Mouse (Mus musculus): ENCODE results near the gene Acbd4.

The Acbd4 gene

DNA sequence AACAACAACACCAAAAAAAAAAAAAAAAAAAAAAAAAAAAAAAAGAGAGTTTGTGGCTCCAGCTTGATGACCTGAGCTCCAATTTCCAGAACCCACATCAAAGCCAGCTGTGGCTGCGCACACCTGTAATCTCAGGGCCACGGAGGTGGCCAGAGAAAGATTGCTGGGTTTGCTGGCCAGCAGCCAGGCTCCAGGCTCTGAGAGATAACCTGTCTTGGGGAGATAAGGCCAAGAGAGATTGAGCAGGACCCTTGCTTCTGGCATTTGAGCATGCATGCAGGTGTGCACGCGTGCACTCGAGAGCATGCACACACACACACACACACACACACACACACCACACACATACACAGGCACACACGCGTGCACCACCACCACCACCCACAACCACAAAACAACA, 8.2 kb upstream of the Acbd4 start:
- no peak for DNase-seq (ENCODE audit: extremely low spot score)

DNA sequence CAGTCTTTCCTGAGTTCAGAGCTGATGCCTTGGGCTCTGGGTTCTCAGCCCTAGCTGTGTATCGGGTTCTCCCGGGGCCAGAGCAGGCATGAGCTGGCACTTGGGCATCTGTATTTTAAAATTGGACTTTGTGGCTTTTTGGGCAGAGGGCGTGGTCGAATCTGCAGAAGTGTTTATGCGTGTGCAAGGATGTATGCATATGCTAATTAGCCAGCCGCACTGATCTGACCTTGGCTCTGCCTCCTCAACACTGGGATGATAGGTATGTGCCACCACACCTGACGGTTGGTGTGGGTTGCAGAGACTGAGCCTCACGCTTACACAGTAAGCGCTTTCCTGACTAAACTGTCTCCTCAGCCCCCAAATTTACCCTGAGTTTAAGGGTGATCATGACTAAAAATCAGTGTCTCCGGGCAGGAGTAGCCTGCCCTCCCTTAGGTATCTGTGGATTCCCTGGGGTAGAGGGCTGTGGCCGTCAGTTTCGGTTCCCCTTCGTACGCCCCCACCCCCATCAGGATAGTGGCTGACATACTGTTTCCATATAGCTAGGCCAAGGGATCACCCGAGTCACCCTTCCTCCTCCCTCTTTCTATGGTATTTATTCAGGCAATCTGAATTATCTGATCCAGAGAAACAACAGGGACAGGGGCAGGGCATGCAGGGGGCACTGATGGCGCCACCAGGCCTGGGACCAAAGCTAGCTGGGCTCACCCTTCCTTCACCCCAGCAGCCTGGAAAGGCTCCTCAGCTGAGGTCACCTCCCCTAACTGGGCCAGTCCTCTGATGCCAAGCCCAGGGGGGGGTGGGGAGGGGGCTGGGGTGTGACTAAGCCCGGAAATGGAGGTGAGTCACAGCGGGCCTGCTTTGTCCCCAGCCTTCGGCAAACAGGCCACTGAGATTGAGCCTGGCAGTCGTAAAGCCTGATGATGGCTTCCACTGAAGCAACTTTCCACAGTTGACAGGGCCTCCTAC, 7.3 kb upstream of the Acbd4 start:
- DNase-seq (ENCODE audit: extremely low spot score): no peak

DNA sequence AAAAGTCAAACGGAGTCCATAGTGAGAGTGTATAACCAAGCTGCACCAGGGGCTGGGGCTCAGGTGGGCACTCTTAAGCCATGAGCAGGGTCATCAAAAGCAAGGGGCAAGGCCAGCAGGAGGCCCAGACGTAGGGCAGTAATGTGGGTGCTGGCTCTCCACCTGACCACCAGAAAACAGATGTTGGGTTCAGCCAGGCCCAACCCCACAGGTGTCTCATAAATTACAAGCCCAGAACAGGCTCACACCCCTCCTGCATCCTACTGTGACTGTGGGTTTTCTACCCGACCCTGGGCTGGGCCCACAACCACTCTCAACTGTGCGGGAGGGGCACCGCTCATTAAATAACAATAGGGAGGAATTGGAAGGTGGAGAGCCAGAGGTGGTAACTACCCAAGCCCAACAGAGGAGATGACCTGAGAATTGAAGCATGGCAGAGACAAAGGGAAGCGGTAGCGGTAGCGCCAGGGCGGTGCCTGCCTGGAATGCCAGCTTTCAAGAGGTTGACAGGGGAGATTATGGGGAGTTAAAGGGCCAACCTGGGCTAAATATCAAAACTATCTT, 6.3 kb upstream of the Acbd4 start:
- DNase-seq (ENCODE audit: extremely low spot score): no peak

DNA sequence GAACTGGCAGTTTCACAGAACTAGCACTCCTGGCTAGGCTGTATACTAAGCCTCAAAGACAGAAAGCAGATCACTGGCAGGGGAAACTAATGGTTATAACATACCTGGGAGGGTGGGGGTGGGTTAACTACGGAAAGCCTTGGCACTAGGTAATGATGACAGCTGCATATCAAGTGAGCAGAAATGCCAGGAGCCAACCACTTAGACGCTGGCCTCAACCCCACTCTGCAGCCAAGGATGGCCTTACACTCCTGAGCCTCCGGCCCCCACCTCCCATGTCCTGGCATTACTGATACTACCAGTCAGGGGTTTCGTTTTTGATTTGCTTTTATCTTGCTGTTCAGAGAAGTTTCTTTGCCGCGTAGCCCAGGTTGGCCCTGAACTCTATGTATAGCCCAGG, 5.7 kb upstream of the Acbd4 start:
- DNase-seq (ENCODE audit: extremely low spot score): no peak

DNA sequence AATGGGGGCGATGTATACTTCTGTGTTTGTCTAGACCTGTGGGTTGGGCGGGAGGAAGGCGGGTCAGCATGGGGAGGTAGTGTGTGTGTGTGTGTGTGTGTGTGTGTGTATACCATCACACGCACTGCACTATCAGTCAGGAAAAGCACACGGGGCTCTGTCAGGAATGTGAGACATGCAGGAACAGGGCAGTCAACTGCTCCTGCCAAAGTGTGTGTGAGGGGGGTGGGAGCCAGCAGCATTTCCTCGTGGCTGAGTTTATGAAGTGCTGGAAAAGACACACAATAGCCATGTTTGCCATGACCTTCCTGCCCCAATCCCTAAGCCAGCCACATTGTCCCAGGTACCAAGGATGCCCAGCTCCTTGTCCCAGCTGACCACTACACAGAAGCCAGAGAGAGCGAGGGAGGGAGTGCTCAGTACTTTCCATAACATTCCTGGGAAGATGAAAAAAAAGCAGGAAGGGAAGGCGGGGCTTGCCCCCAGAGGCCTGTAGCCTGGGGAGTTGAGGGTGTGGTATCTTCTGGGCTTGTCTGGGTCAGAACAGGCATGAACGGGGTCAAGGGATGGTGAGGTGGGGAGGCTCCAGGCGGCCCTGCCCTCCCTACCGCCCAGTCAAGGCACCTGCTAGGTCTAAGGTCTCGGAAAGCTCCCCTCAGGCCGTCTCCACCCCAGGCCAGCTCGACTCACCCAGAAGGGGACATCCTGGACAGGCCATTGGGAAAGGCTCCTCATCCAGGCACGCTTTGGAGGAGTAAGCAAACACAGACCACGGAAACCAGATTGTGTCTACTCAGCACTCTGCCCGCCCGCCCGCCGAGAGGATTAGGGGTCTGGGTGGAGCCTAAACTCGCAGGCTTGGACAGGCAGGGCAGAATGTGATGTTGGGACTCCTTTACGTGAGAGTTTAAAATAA, 4.2 kb upstream of the Acbd4 start:
- no peak for DNase-seq (ENCODE audit: extremely low spot score)

DNA sequence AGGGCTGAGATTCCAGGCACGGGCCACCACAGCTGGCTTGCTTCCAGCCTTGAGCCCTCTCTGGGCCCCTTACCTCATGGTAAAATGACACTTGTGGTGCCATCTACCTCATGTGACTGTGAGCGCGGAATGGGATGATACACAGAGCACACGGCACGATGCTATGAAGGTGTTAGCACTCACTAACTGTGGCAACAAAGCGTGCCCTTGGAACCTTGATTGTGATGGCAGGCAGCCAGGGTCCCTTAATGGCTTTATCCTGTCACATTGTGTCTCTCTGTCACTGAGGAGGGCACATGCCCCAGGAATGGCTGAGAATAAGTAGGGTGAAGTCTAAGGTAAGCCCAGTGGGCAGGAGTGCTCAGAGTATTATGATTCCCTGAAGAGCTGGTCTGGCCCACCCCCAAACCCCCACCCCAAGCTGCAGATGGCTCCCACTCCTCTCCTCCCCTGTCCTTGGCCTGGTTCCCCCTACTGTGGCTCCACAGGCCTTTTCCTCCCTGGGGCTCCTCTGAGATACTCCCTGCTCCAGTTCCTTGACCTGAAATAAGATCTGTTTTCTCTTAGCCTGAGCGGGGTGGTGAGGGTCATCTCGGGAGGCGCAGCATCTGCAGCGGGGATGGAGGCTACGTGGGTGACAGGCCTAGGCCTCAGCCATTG, 2.8 kb upstream of the Acbd4 start:
- DNase-seq (ENCODE audit: extremely low spot score): no peak

DNA sequence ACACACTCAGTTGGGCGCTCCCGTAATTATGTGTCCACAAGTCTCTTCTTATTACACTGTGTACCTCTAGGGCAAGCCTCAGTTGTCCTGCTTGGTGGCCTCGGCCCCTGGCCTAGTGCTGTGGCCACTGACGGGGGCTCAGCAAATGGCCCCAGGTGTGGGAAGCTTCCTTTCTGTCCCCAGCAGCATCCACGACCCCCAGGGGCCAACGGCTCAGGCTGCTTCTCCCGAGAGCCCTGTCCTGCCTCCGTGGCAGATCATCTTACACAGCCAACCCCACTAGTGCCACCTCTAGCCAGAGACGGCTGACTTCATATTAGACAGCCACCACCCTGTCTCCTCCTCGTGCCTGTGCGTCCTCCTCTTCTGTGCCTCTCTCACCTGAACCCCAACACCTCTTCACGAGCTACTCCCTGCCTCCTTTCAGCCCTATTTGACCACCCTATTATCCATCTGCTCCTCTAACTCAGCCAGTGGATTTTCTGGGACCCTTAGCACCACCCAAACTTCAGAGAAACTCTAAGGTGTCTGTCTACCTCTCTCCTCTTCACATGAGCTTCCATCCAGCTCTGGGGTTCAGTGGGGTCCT, 2.0 kb upstream of the Acbd4 start:
- DNase-seq (ENCODE audit: extremely low spot score): no peak

DNA sequence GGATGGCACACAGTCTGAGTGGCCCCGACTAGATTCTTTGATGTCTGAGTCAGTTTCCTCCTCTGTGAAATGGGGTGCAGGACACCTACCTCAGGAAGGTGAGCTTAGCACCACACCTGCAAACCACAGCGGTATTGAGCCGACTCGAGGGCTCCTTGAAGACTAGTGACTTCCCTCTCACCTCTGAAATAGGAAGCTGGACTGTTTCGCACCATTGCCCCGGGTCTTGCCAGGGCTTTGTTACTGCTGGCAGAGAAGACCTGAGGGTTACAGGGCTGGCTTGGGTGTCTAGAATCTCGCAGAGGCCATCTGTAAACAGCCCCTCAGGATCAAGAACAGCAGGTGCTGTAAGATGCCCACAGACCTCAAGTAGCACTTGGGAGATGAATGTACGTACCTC, 1.1 kb upstream of the Acbd4 start:
- no peak for DNase-seq (ENCODE audit: extremely low spot score)

DNA sequence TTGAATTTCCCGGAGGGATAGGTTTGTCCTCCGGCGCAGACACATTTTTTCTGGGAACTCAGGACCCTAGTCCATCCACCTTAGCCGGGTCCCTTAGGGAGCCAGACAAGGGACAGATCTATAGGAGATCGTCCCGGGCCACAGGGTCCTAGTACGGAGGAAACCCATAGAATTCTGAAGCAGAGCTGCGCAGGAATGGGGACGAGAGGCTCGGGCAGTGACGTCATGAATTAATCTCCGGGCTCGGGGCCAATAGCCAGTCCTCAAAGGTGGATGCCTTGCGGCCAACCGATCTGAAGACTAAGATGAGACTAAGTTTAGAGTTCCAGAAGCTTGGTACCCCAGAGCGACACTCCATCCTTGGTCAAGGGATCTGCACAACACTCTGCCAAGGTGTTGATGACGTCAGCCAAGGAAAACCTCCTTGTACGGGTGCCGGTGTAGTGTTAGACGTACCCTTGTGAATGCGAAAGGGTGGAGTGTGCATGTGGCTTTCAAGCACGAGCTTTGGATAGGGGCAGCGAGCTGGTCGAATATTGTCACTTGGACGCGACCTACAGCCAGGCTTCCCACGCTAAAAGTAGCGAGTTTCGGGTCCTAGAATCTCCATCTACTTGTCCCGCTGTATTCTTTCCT, 502 bp downstream of the Acbd4 start:
- peak; percentile 54 for DNase-seq (ENCODE audit: extremely low spot score)

DNA sequence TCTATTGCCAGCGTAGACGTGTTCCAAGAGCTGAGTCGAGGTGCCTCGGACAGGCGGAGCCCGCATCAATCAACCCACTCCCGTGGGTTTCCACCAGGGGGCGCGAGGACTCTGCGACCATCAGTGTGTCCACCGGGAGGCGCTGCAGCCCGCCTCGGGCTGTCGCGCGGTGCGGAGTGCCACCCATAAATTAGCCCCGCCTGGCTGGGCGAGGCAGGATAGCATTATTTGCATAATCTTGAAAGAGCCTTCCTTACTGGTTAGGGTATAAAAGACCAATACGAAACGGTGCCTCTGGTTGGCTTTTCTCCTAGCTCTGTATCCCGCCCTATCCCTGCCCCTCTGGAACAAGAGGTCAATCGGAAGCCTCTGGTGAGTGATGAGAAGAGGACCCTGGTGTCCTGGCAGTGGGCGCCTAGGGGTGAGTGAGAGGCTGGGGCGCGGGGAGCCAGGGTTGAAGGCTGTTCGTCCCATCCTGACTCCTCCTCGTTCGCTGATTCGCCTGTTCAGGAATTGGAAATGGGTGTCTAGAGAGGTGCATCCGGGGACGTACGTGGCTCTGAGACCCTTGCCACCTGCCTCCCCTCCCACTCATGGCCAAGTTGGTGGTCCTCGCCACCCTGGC, 1.4 kb downstream of the Acbd4 start:
- peak; percentile 96 for DNase-seq (ENCODE audit: extremely low spot score)

DNA sequence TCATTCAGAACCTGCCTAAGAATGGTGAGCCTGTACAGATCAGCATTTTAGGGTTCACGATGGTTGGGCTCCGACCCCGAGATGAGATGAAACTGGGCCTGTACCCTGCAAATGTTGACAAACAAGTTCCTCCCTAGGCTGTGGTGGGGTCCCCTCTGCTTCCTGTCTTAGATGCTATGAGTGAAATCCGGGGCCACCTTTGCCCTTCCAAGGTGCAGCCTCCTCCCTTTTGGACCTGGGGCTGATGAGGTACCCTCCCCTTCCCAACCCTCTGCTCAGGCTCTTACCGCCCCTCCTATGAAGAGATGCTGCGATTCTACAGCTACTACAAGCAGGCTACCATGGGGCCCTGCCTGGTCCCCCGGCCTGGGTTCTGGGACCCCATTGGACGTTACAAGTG, 2.1 kb downstream of the Acbd4 start:
- DNase-seq (ENCODE audit: extremely low spot score): no peak

DNA sequence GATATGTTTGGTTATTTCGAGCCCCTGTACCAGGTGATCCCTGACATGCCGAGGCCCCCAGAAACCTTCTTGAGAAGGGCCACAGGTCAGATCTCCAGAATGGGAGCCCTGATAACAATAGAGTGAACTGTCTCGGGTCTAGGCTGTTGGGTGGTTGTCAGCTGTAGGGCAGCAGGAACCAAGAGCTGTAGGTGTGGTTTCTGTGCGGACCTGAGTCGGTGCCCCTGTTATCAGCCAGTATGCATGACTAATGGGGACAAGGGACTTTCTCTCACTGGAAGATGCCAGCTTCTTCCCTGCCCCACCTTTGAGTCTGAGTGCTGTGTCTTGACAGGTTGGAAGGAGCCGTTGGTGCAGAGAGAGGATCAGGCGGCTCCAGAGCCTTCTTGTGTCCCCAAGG, 3.0 kb downstream of the Acbd4 start:
- no peak for DNase-seq (ENCODE audit: extremely low spot score)

DNA sequence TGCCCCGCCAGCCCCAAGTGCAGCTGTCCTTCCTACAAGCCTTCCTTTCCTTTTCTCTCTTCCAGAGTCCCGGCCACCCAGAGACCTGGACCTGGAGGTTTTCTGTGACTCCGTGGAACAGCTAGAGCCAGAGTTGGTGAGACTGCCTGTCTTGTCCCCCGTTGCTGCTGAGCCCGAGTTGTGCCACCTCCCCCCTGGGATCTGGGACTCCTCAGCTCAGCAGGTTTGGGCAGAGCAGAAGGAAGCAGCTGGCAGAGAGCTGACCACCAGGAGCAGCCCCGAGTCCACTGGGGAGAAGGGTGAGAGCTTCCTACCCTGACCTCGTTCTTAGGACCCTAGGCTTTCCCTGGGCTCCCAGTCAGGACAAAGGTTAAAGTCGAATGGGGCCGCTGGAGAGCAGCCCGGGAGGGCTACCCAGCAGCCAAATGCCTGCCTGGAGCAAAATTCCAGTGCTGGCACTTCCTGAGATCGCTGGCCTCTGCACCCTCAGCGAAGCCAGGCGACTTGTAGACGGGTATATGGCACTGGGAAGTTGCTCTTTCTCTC, 3.8 kb downstream of the Acbd4 start:
- no peak for DNase-seq (ENCODE audit: extremely low spot score)

DNA sequence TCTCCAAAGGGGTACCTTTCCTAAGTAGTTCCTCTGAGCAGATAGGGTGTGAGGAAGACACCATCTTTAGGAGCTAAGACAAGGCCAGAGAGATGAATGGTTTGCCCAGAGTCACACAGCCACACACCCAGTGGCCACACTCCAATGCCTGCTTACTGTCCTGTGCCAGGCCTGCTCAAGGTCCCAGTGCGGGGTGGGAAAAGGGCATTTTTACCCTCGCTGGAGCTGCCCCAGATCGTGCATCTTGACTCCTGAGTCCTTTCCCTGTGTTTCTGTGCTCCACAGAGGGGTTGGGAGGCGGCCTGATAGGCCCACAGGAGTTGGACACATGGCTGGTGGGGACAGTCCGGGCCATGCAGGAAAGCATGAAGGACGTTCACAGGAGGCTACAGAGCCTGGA, 4.3 kb downstream of the Acbd4 start:
- no peak for DNase-seq (ENCODE audit: extremely low spot score)

DNA sequence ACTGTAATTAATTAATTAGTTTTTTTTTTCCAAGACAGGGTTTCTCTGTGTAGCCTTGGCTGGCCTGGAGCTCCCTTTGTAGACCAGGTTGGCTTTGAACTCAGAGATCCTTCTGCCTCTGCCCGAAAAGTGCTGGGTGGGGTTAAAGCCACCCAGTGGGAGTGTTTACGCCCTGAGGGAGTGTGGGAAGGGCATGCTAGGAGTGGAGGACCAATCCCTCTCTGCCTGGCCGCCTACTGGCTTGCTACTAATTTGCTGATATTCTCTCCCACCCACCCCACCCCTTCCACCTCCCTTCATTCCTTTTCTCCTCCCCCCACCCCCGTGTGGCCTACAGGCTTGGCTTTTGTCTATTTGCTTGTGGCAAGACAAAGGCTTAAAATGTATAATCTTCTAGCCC, 4.9 kb downstream of the Acbd4 start:
- no peak for DNase-seq (ENCODE audit: extremely low spot score)

DNA sequence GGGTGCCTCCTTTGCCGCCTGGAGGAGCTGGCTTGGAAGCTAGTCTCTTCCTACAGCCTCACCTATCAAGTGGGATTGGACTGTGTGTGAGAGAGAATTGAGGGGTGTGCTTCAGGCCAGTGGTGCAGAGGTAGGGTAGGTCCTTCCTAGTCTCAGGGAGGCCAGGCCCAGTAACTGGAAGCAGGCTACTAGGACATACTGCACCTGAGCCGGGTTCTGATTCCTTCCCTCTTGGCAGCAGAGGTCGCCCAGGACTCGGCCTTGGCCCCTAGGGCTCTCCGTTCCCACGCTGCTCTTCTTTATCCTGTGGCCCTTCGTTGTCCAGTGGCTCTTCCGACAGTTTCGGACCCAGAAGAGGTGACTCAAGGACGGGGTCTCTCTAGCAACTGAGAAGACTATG, 9.8 kb downstream of the Acbd4 start:
- DNase-seq (ENCODE audit: extremely low spot score): no peak

DNA sequence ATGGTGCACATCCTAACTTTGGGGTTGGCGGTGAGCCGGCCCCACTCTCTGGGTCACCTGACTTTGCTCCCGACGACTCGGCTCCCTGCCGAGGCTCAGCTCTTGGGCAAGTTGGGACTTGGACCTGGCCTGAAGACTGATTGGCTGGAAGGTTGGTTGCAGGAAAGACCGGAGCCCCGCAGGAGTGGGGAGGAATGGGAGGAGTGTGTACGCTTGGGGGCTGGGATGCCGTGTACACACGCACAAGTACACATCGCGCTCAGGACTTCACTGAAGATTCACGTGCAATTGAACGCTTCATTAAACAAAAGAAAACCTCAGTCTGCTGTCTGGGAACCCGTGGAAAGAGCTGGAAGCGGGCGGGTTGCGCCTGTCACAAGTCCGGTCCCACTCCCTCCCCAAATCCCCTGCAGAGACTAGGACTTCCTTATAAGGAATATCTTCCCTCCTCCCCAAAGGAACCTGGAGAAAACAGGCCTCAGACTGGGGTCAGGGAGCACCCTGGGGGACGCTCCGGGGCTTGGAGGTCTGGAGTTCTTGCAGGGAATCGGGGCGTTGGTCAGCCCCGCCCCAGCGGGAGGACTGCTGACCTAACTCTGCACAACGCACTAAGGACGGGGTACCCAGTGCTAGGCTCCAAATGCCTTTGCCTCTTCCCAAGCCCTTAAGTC, 10.5 kb downstream of the Acbd4 start:
- DNase-seq (ENCODE audit: extremely low spot score): peak; percentile 67

DNA sequence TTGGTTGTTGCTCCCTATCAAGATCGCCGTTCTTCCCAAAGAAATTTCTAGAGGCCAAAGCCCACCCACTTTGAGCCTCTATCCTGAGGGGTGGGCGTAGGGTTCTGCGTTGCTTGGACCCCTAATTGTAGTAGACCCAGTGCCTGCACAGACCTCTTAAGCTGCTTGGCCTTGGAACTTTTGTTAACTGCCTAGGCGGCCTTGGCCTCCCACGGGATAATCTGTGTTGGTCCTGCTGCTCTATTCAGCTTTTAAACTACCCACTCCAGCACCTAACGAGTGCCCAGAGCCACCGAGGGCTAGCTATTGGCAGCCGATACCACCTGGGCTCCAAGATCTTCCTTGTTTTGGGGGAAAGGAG, 11.1 kb downstream of the Acbd4 start:
- DNase-seq (ENCODE audit: extremely low spot score): no peak

DNA sequence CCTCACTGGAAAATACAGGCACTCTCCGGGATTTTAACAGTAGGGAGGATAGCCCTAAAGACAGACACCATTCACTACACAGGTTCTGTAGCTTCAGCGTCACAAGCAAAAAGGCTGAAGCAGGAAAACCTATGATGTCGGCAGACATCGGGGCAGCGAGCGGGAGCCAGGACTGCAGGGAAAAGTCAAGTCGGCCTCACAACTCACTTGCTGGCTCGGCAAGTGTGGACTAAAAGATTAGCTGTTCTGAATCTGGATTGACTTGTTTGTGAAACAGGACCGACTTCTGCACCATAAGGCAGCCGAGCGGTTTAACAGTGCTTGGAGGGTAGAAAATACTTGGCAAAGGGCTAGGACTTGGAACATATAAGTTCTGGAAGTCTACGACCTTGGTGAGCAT, 11.5 kb downstream of the Acbd4 start:
- no peak for DNase-seq (ENCODE audit: extremely low spot score)

DNA sequence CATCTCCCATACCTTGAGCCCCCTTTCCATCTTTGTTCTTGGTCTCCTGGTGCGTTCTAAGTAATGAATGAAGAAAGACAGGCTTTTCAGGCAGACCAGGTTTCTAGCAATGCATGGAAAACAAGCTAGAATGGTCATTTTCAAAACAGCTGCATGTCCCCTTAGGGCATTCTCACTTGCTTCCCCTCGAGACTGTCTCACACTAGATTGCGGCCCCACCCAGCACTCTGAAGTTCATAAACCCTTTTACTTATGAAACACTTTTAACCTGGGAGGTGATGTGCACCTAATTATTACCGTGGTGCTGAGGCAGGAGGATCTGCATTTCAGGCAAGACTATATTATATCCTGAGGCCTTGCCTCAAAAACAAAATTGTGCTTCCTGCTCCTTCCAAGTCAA, 12.3 kb downstream of the Acbd4 start:
- DNase-seq (ENCODE audit: extremely low spot score): no peak
